Mouse (Mus musculus) midbrain, embryonic 14.5 days (tissue): ENCODE data around the gene Gjb5. TPM values are rescaled to one million over a fixed set of nuclear protein-coding genes. Genes with fewer than 3 reads are reported as not detected.

Experiments used
- ATAC-seq: fragments of 200-750 bp; cut with Nextera tagmentation; 2 replicates; pipeline ENCODE4 v1.8.0; 2017; ENCODE audit warnings: moderate number of reproducible peaks, moderate library complexity; ENCODE audit not compliant: low FRiP score, low TSS enrichment
- DNase-seq: peaks from one replicate; pipeline ENCODE4 v3.0.0-alpha.2; 2015
- H3K27ac ChIP-seq: fragments of 300-500 bp; sonication (generic); replicated peaks from 2 replicates; pipeline ENCODE4 v1.5.1; 2014; ENCODE audit warnings: mild to moderate bottlenecking, low read depth, low read length, moderate library complexity
- H3K27me3 ChIP-seq: fragments of 300-500 bp; sonication (generic); 2 replicates; pipeline ENCODE4 v1.6.1; 2014; ENCODE audit warnings: low read length, control low read depth, mixed read lengths; ENCODE audit not compliant: control insufficient read depth, insufficient read depth
- H3K36me3 ChIP-seq: fragments of 300-500 bp; sonication (generic); 2 replicates; pipeline ENCODE4 v1.6.1; 2014; ENCODE audit warnings: low read length, control low read depth; ENCODE audit not compliant: control insufficient read depth, insufficient read depth
- H3K4me1 ChIP-seq: fragments of 300-500 bp; sonication (generic); 2 replicates; pipeline ENCODE4 v1.6.1; 2014; ENCODE audit warnings: mild to moderate bottlenecking, antibody characterized with exemption, low read length, control low read depth; ENCODE audit not compliant: control insufficient read depth, insufficient read depth
- H3K4me2 ChIP-seq: fragments of 300-500 bp; sonication (generic); 2 replicates; pipeline ENCODE4 v1.6.1; 2014; ENCODE audit warnings: mild to moderate bottlenecking, low read length, moderate library complexity
- H3K4me3 ChIP-seq: fragments of 300-500 bp; sonication (generic); replicated peaks from 2 replicates; pipeline ENCODE4 v1.5.1; 2014; ENCODE audit warnings: low read depth, low read length
- H3K9ac ChIP-seq: fragments of 300-500 bp; sonication (generic); replicated peaks from 2 replicates; pipeline ENCODE4 v1.6.1; 2014; ENCODE audit warnings: mild to moderate bottlenecking, low read length, moderate library complexity
- H3K9me3 ChIP-seq: fragments of 300-500 bp; sonication (generic); 2 replicates; pipeline ENCODE4 v1.6.1; 2016; ENCODE audit warnings: low read length, control low read depth, mixed read lengths; ENCODE audit not compliant: control insufficient read depth
- WGBS: fragments of 180-500 bp; shearing (Covaris S2); extraction: QIAGEN DNeasy Blood & Tissue Kit; methylation state at CpG from one replicate; pipeline ENCODE4 v1.1.7; 2014; 5-methylcytosine and 5-hydroxymethylcytosine counted together
- polyA plus RNA-seq: library from polyadenylated mRNA; unstranded; fragments of >200 nt; fragmentation: Nextera tagmentation; extraction: Ambion mirVana; gene quantifications from 2 replicates; pipeline ENCODE4 v1.2.1, GENCODE M21; 2014

Gjb5 gene
- polyA plus RNA-seq, 1 experiment from 2014 or later, result not detected

- no peaks in the 10 kb centered on the region for H3K27me3 ChIP-seq
- DNase-seq, result no peak
- WGBS, result 65% methylated on average over 24 of the region's 24 CpGs
- ATAC-seq, result no peak
- no peaks in the 10 kb centered on the region for H3K9me3 ChIP-seq
- H3K4me2 ChIP-seq, result 0 out of 2 replicates have a peak overlapping the region, but pooled peaks have one; percentile 2
- no peaks in the 10 kb centered on the region for H3K36me3 ChIP-seq
- H3K9ac ChIP-seq, result no peak overlapping the region
- no peak overlapping the region for H3K4me3 ChIP-seq
- peaks cover 13% of the 10 kb centered on the region for H3K4me1 ChIP-seq
- no peak overlapping the region for H3K27ac ChIP-seq
Observed at GRCm38 (mm10) chr4:127312349-127312748, 45.6 kb downstream of the Gjb5 start.

- 59% methylated on average over 9 of the region's 9 CpGs for WGBS
- ATAC-seq, result no peak
Observed at GRCm38 (mm10) chr4:127311561-127311960, 46.4 kb downstream of the Gjb5 start.

GRCm38 (mm10) chr4:127306915-127307314 lies 51.1 kb downstream of the Gjb5 start:
- DNase-seq (no peak), ATAC-seq (no peak)
- WGBS, result 61% methylated on average over 2 of the region's 2 CpGs
- H3K4me2 ChIP-seq, result no peak overlapping the region
- no peaks in the 10 kb centered on the region for H3K27me3 ChIP-seq
- no peak overlapping the region for H3K9ac ChIP-seq
- no peak overlapping the region for H3K4me3 ChIP-seq
- no peaks in the 10 kb centered on the region for H3K36me3 ChIP-seq
- no peak overlapping the region for H3K27ac ChIP-seq
- H3K9me3 ChIP-seq, result no peaks in the 10 kb centered on the region
- H3K4me1 ChIP-seq, result no peaks in the 10 kb centered on the region

More at GRCm38 (mm10) chr4:127311561-127311960, 46.4 kb downstream of the Gjb5 start:
- Histone ChIP-seq H3K4me1 (peaks cover 13% of the 10 kb centered on the region), H3K27ac (no peak overlapping the region), H3K4me3 (no peak overlapping the region), H3K9me3 (no peaks in the 10 kb centered on the region), H3K27me3 (no peaks in the 10 kb centered on the region), H3K36me3 (no peaks in the 10 kb centered on the region), H3K4me2 (no peak overlapping the region), H3K9ac (no peak overlapping the region)
- DNase-seq, result no peak

Other genes with a start within 250 kb of the Gjb5 start
- gene Tmem35b, start 234.5 kb downstream of the Gjb5 start, polyA plus RNA-seq, result 15.7 and 17.6 TPM in 2 replicates
- 22.3 and 25.5 TPM in 2 replicates for gene Dlgap3, start 189.0 kb downstream of the Gjb5 start, polyA plus RNA-seq
- gene Smim12, start 114.4 kb downstream of the Gjb5 start, polyA plus RNA-seq, result 43.0 and 52.2 TPM in 2 replicates
- 15.7 and 24.4 TPM in 2 replicates for gene Gja4, start 44.1 kb downstream of the Gjb5 start, polyA plus RNA-seq
- gene Gjb3, start 27.3 kb downstream of the Gjb5 start, polyA plus RNA-seq, result 0.18 and 0.38 TPM in 2 replicates
- gene Gjb4, start 4.1 kb downstream of the Gjb5 start, polyA plus RNA-seq, result not detected in 2 replicates